Mouse (Mus musculus): ENCODE results near the gene Gm45808.

GRCm38 (mm10) chr7:45461781-45462180, 24.8 kb downstream of the Gm45808 start:
- TF ChIP-seq CTCF (IDR thresholded peaks at IDR 0.05; ENCODE audit: low read depth), result no peak
- no peak for TF ChIP-seq EP300 (IDR thresholded peaks at IDR 0.05; ENCODE audit: low read depth)

Measured in heart, postnatal 0 days (tissue).